Mouse (Mus musculus) MEL (cell line): ENCODE data around the gene Sftpa1. TPM values are rescaled to one million over a fixed set of nuclear protein-coding genes. Genes with fewer than 3 reads are reported as not detected.
A peak's percentile ranks its signal among the peaks of the same experiment; 100 is the strongest.

ENCODE experiments used
- DNase-seq: peaks from one replicate; pipeline ENCODE4 v3.0.0; 2011; ENCODE audit warnings: low read depth, low spot score
- H3K27ac ChIP-seq: 2 replicates; pipeline ENCODE4 v1.5.1; 2012; ENCODE audit warnings: low read depth, mild to moderate bottlenecking, control low read depth, low read length, moderate library complexity; ENCODE audit not compliant: control insufficient read depth
- H3K27me3 ChIP-seq, 2 experiments: fragments of 150-350 bp in 1 of 2; sonication (generic) in 1 of 2; 2 replicates each; pipeline ENCODE4 v1.6.1; 2012; ENCODE audit warnings: low read length in 2 of 2, mild to moderate bottlenecking in 2 of 2, improper control_type of control experiment in 1 of 2, moderate library complexity in 1 of 2; ENCODE audit not compliant: insufficient read depth in 2 of 2, control insufficient read depth in 1 of 2
- H3K36me3 ChIP-seq, 2 experiments: 2 replicates each; pipeline ENCODE4 v1.6.1; 2012 to 2014; ENCODE audit warnings: low read length in 2 of 2, improper control_type of control experiment in 1 of 2, inconsistent platforms in 1 of 2, mild to moderate bottlenecking in 1 of 2; ENCODE audit not compliant: insufficient read depth in 2 of 2, control insufficient read depth in 1 of 2
- H3K4me1 ChIP-seq, 2 experiments: fragments of 150-350 bp in 1 of 2; sonication (generic) in 1 of 2; 2 replicates each; pipeline ENCODE4 v1.6.1; 2012; ENCODE audit warnings: low read length in 2 of 2, improper control_type of control experiment in 1 of 2, mild to moderate bottlenecking in 1 of 2; ENCODE audit not compliant: insufficient read depth in 2 of 2, control insufficient read depth in 1 of 2
- H3K4me3 ChIP-seq, 2 experiments: fragments of 150-350 bp in 1 of 2; sonication (generic) in 1 of 2; 2 replicates each; pipeline ENCODE4 v1.5.1; 2012; ENCODE audit warnings: low read depth in 2 of 2, low read length in 2 of 2, mild to moderate bottlenecking in 2 of 2, moderate library complexity in 2 of 2, control low read depth in 1 of 2, improper control_type of control experiment in 1 of 2; ENCODE audit not compliant: control insufficient read depth in 1 of 2, insufficient read depth in 1 of 2
- H3K79me2 ChIP-seq: 2 replicates; pipeline ENCODE4 v1.6.1; 2012; ENCODE audit warnings: mild to moderate bottlenecking, low read length, moderate library complexity; ENCODE audit not compliant: control insufficient read depth, poor library complexity, insufficient read depth
- H3K9ac ChIP-seq: 2 replicates; pipeline ENCODE4 v1.6.1; 2012; ENCODE audit warnings: low read depth, mild to moderate bottlenecking, control low read depth, low read length, moderate library complexity; ENCODE audit not compliant: control insufficient read depth, poor library complexity, severe bottlenecking
- H3K9me3 ChIP-seq: fragments of 150-350 bp; sonication (generic); replicated peaks from 2 replicates; pipeline ENCODE4 v1.6.1; 2012; ENCODE audit warnings: mild to moderate bottlenecking, low read length, improper control_type of control experiment, moderate library complexity; ENCODE audit not compliant: insufficient read depth
- CTCF ChIP-seq, 3 experiments: IDR thresholded peaks in 2 of 3; conservative IDR thresholded peaks in 1 of 3; 2 replicates each; pipeline ENCODE4 v1.5.1; 2011 to 2012; ENCODE audit warnings: low read length in 3 of 3, low read depth in 2 of 3, mild to moderate bottlenecking in 2 of 3, improper control_type of control experiment in 1 of 3, inconsistent platforms in 1 of 3, mixed read lengths in 1 of 3, moderate library complexity in 1 of 3; ENCODE audit not compliant: control insufficient read depth in 1 of 3, insufficient read depth in 1 of 3, poor library complexity in 1 of 3, severe bottlenecking in 1 of 3
- GATA1 ChIP-seq: IDR thresholded peaks from 2 replicates; pipeline ENCODE4 v1.6.1; 2011; ENCODE audit warnings: low read depth, low read length, improper control_type of control experiment
- HCFC1 ChIP-seq: IDR thresholded peaks from 2 replicates; pipeline ENCODE4 v1.6.1; 2012; ENCODE audit warnings: low read depth, mild to moderate bottlenecking, inconsistent platforms, low read length, improper control_type of control experiment, moderate library complexity
- POLR2AphosphoS5 ChIP-seq: IDR thresholded peaks from 2 replicates; pipeline ENCODE4 v1.6.1; 2012; ENCODE audit warnings: low read depth, borderline replicate concordance, mild to moderate bottlenecking, inconsistent platforms, low read length, moderate library complexity, mixed read lengths
- RAD21 ChIP-seq: IDR thresholded peaks from 2 replicates; pipeline ENCODE4 v1.6.1; 2011; ENCODE audit warnings: mild to moderate bottlenecking, low read depth, low read length, improper control_type of control experiment
- SIN3A ChIP-seq: IDR thresholded peaks from 2 replicates; pipeline ENCODE4 v1.6.1; 2012; ENCODE audit warnings: low read length, improper control_type of control experiment, inconsistent platforms
- SMC3 ChIP-seq: IDR thresholded peaks from 2 replicates; pipeline ENCODE4 v1.6.1; 2011; ENCODE audit warnings: low read depth, low read length, improper control_type of control experiment
- TCF12 ChIP-seq: IDR thresholded peaks from 2 replicates; pipeline ENCODE4 v1.6.1; 2014; ENCODE audit warnings: low read depth, mild to moderate bottlenecking, inconsistent platforms, low read length, improper control_type of control experiment, moderate library complexity
- ZC3H11A ChIP-seq: IDR thresholded peaks from 2 replicates; pipeline ENCODE4 v1.6.1; 2012; ENCODE audit warnings: low read depth, mild to moderate bottlenecking, inconsistent platforms, low read length, improper control_type of control experiment
- polyA plus RNA-seq, 2 experiments: library from polyadenylated mRNA; stranded (reverse) in 1 of 2; unstranded in 1 of 2; fragments of >175 nt in 1 of 2; fragments of >200 nt in 1 of 2; gene quantifications; 2 replicates each; pipeline versions ENCODE4 v1.2.1 to v1.2.4; 2012; ENCODE audit warnings: low replicate concordance in 2 of 2, low read depth in 1 of 2; ENCODE audit not compliant: insufficient read length in 2 of 2, insufficient read depth in 1 of 2, missing spikeins in 1 of 2
- total RNA-seq: library from RNA; depleted of rRNA; stranded (reverse); fragments of 300-350 nt; gene quantifications from 2 replicates; pipeline ENCODE4 v1.2.3, GENCODE M21; 2012

The Sftpa1 gene
- total and polyA plus RNA-seq, 3 experiments = not detected

GRCm38 (mm10) chr14:41090777-41091176 is 40.8 kb upstream of the Sftpa1 start:
- Histone ChIP-seq H3K79me2 (no peaks in the 10 kb centered on the region), H3K36me3 (no peaks in the 10 kb centered on the region), H3K9ac (no peak overlapping the region), H3K4me3 (no peak overlapping the region), H3K9me3 (no peaks in the 10 kb centered on the region), H3K4me1 (no peaks in the 10 kb centered on the region), H3K27ac (no peak overlapping the region), H3K27me3 (no peaks in the 10 kb centered on the region)
- DNase-seq = peak; percentile 65
- TF ChIP-seq SIN3A = no peak
- TF ChIP-seq ZC3H11A = no peak
- TF ChIP-seq SMC3 = peak; percentile 43
- TF ChIP-seq GATA1 = no peak
- TF ChIP-seq CTCF (IDR thresholded peaks at IDR 0.05 in 2 of 3, conservative IDR thresholded peaks at IDR 0.05 in 1 of 3; ENCODE audit: control insufficient read depth in 1 of 3, insufficient read depth in 1 of 3, low read depth in 2 of 3, low read length in 3 of 3, poor library complexity in 1 of 3, severe bottlenecking in 1 of 3) = peak; percentile 54 to 67 (median 62)

GRCm38 (mm10) chr14:41094114-41094513 is 37.5 kb upstream of the Sftpa1 start:
- Histone ChIP-seq H3K9me3 (no peaks in the 10 kb centered on the region), H3K27me3 (no peaks in the 10 kb centered on the region), H3K36me3 (no peaks in the 10 kb centered on the region), H3K4me1 (no peaks in the 10 kb centered on the region), H3K79me2 (no peaks in the 10 kb centered on the region), H3K9ac (no peak overlapping the region), H3K27ac (no peak overlapping the region), H3K4me3 (no peak overlapping the region)
- TF ChIP-seq HCFC1 = no peak
- TF ChIP-seq SIN3A = no peak
- TF ChIP-seq POLR2AphosphoS5 = no peak
- TF ChIP-seq SMC3 = peak; percentile 49
- peak in 2 of 3 experiments; percentile 68 to 78; a peak in 4 of 6 replicates for TF ChIP-seq CTCF (IDR thresholded peaks at IDR 0.05 in 2 of 3, conservative IDR thresholded peaks at IDR 0.05 in 1 of 3; ENCODE audit: control insufficient read depth in 1 of 3, insufficient read depth in 1 of 3, low read depth in 2 of 3, low read length in 3 of 3, poor library complexity in 1 of 3, severe bottlenecking in 1 of 3)
- TF ChIP-seq RAD21 = peak; percentile 63
- DNase-seq = peak; percentile 45

GRCm38 (mm10) chr14:41096296-41096860 is 35.2 kb upstream of the Sftpa1 start:
- Histone ChIP-seq H3K4me3 (no peak overlapping the region), H3K27ac (no peak overlapping the region), H3K79me2 (no peaks in the 10 kb centered on the region), H3K27me3 (no peaks in the 10 kb centered on the region), H3K4me1 (no peaks in the 10 kb centered on the region), H3K9me3 (no peaks in the 10 kb centered on the region), H3K9ac (no peak overlapping the region), H3K36me3 (no peaks in the 10 kb centered on the region)
- TF ChIP-seq TCF12 (no peak), SIN3A (no peak)
- DNase-seq = no peak
